ENCODE assay signal across 13 mouse cellular contexts in genomic region chr4:103466019-103466589, GRCm38 (mm10).
"Had no signal": no experiment of that assay in that cellular context is flagged by ENCODE, and none has a peak within 500 bp of the region (broad histone marks: within the 10 kb centered on the region; RNA-seq: fewer than 3 reads in every experiment).

No protein-coding gene starts in this region.

- DNase-seq: kidney, postnatal 14 days; left cerebral cortex, postnatal 4 days; lung, embryonic 14.5 days; lung, postnatal 14 days; midbrain, embryonic 14.5 days; right cerebral cortex, postnatal 14 days; thymus, adult 2 months; thymus, postnatal 36 days had no signal

- H3K27ac ChIP-seq: kidney, embryonic 15.5 days; limb, embryonic 13.5 days; liver, embryonic 14.5 days; midbrain, embryonic 10.5 days; stomach, embryonic 15.5 days had no signal

- H3K9me3 ChIP-seq: kidney, embryonic 15.5 days; limb, embryonic 13.5 days; midbrain, embryonic 10.5 days; stomach, embryonic 15.5 days had no signal

- H3K36me3 ChIP-seq: kidney, embryonic 15.5 days; limb, embryonic 13.5 days; midbrain, embryonic 10.5 days; stomach, embryonic 15.5 days had no signal

- H3K4me2 ChIP-seq: kidney, embryonic 15.5 days; limb, embryonic 13.5 days; lung, embryonic 14.5 days; stomach, embryonic 15.5 days had no signal

- H3K4me1 ChIP-seq: kidney, embryonic 15.5 days; limb, embryonic 13.5 days; midbrain, embryonic 10.5 days; stomach, embryonic 15.5 days had no signal

- H3K27me3 ChIP-seq: kidney, embryonic 15.5 days; limb, embryonic 13.5 days; stomach, embryonic 15.5 days had no signal

- H3K9ac ChIP-seq: kidney, embryonic 15.5 days; limb, embryonic 13.5 days; liver, embryonic 14.5 days; lung, embryonic 14.5 days; stomach, embryonic 15.5 days had no signal

- H3K4me3 ChIP-seq: kidney, embryonic 15.5 days; limb, embryonic 13.5 days; midbrain, embryonic 10.5 days; stomach, embryonic 15.5 days had no signal
